Mouse (Mus musculus): ENCODE data around the gene Wwp2.

GRCm38 (mm10) chr8:107587995-107588780, 152.0 kb downstream of the Wwp2 start, which contains the start of gene Psmd7:
- no peak for TF ChIP-seq CTCF (IDR thresholded peaks at IDR 0.05 in 2 of 3, conservative IDR thresholded peaks at IDR 0.05 in 1 of 3; ENCODE audit: control insufficient read depth in 1 of 3, insufficient read depth in 1 of 3, low read depth in 2 of 3, low read length in 3 of 3, poor library complexity in 1 of 3, severe bottlenecking in 1 of 3)
- TF ChIP-seq GABPA (IDR thresholded peaks at IDR 0.05; ENCODE audit: low read depth, low read length), result no peak
- TF ChIP-seq ZKSCAN1 (IDR thresholded peaks at IDR 0.05; ENCODE audit: low read depth, low read length), result no peak
- peak; percentile 87 to 90 for TF ChIP-seq POLR2A (IDR thresholded peaks at IDR 0.05; ENCODE audit: control insufficient read depth in 1 of 2, insufficient read depth in 1 of 2, low read depth in 1 of 2, low read length in 2 of 2, poor library complexity in 1 of 2)

Data from MEL (cell line).